Mouse (Mus musculus) gastrocnemius, postnatal 10 days (tissue): ENCODE data around the gene Pdss2. TPM values are rescaled to one million over a fixed set of nuclear protein-coding genes. Genes with fewer than 3 reads are reported as not detected.
"Not testable (repeated sequence)": the region's sequence is repeated elsewhere in the genome, so short reads cannot be mapped to it uniquely, and the experiment has no call there.

Experiments
- DNase-seq: peaks from one replicate; pipeline ENCODE4 v3.0.0; 2021; ENCODE audit warnings: mixed read lengths
- total RNA-seq, 2 experiments: library from RNA; stranded (reverse); gene quantifications; 2 replicates each; pipeline ENCODE4 v1.2.3; 2021

Gene Pdss2
- total RNA-seq, 2 experiments from 2014 or later, result 17.9 to 21.9 TPM

DNA sequence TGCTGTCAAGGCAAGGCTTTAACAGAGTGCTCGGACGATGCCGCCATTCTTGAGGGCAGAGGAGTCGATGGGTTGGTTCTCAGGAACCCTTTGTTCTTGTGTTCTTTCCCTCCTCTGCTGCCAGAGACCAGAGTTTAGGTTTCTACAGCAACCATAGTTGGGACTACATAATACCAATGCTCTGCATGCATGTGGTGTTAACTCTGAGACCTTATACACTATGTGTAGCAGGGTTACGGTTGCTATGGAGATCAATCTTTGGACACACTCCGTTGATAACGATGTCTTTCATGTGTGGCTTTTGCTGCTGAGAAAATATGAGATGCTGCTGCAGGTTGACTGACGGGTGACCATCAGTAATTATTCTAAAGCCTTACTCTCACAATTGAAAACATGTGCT, 20.9 kb downstream of the Pdss2 start:
- no peak for DNase-seq

DNA sequence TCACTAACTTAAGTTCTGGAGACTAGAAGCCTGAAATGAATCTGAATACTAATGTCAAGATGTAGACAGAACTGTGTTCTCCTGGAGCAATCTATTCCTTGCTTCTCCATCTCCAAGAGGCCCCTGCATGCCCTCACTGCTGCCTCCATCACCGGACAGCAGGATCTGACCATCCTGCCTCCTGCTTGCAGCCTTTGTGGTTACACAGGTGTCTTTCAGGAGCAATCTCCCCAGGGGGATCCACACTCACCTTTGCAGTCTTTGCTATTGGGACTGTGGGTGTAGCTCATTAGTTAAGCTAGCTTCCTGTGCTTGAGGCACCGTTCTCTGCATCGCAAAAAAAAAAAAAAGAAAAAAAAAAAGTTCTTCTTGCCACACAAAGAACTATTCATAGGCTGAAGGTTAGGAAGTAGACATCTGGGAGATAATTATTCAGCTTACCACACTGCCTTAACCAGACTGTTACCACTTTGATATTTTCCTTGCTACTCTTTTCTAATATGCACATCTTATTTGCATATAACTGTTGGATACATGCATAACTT, 23.0 kb downstream of the Pdss2 start:
- no peak for DNase-seq

DNA sequence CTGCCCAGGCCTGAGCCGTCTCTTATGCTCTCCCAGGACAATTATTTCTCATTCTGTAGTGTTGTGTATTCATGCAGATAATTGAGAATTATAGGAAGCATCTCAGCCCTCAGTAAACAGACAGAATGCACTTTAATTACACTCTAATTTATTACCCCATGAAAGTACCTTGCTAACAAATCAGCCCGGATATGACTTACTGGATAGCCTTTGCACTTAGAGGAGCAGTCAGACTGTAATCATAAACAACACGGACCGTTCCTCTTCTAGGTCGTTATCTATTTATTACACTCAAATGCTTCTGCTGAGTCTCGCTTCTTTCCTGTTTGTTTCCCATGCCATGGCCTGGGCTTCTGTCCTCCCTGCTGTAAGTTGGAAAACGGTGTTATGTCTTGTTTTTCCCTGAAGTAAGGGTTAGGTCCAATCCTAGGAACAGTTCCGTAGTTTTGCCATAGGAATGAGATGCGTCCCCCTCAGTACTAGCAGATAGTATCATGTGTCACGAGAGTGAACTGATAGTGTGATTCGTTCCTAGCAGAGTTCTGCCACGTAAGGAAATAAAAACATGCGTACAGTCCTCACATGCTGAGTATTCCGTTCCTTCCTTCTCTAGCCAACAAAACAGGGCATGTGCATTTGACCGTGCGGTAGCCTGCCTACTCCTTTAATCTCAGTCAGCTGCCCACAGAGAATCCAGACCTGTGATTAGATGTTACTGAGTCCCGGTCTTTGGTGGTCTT, 24.3 kb downstream of the Pdss2 start:
- DNase-seq, result no peak

DNA sequence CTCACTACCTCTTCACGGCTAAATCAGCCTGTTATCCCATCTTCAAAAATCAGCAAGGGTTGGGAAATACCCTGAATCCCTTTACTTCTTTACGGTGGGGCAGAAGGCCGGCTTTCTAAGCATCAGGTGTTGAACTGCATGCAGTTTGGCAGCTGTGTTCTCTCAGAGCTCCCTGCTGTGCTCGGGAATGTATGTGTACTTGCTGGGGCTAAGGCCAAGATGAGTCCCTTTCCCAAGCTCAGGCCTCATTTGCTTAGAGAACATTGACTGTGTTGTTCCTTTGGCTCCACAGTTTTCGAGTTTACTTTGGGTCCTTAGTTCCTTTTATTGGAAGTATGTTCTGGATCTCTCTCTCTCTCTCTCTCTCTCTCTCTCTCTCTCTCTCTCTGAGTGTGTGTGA, 26.7 kb downstream of the Pdss2 start:
- no peak for DNase-seq

DNA sequence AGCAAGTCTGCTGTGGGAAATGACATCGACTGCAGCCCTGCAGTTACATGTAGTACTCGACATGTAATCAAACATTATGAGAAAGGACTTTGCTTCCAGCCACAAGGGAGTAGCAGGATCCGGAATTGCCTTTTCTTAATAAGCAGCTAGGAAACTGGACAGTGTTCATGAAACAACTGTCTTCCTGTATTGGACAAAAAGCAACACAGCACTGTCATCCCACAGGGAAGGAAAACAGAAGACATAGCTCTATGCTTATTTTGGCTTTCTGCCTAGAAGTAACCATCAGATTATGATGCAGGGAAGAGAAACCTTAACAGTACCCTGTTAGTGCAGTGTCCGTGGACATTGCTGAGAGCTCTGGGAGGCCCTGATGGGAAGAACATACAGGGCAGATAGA, 31.0 kb downstream of the Pdss2 start:
- DNase-seq, result no peak

DNA sequence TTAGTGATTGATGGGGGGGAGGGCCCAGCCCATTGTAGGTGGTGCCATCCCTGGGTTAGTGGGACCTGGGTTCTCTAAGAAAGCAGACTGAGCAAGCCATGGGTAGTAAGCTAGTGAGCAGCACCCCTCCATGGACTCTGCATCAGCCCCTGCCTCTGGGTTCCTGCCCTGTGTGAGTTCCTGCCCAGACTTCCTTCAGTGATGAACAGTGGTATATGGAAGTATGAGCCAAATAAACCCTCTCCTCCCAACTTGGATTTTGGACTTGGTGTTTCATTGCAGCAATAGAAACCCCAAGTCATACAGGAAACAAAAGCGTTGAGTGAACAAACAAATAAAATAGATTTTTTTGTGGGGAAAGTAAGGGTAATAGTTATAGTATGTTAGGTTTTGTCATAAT, 35.7 kb downstream of the Pdss2 start:
- not testable (repeated sequence) for DNase-seq

DNA sequence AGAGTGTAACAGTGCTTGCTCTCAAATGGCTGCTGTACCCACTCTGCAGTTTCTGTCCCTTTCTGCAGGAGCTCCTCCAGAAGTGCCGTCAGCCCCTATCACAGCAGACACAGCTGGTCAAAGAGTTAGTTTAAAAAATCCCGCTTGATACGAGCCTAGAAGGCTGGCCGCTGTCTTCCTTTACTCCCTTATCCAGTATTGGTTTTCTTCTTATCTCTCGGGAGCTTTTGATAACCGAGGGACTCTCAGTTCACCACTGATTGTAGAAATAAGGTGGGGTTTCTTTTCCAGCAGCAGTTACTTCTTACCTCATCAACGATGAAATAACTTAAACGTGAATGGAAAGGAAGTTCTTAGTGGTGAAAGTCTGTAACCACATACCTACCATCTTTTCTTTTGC, 36.2 kb downstream of the Pdss2 start:
- not testable (repeated sequence) for DNase-seq

DNA sequence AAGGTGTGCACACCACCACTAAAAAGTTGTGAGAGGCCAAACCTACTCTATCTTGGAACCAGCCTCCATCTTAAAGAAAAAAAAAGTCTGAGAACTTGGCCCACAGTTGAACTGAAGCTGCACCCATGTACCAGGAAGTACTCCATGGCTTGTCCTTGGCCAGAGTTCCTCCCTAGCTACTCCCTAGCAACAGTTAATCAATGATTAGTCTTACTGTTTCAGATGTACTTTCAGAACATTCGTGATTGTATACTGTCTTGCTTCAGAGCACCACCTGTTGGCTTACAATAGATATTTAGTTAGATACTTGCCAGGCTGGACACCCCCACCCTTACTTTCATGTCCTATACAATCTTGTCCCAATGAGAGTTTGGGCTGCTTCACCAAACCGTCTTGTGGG, 50.0 kb downstream of the Pdss2 start:
- no peak for DNase-seq

DNA sequence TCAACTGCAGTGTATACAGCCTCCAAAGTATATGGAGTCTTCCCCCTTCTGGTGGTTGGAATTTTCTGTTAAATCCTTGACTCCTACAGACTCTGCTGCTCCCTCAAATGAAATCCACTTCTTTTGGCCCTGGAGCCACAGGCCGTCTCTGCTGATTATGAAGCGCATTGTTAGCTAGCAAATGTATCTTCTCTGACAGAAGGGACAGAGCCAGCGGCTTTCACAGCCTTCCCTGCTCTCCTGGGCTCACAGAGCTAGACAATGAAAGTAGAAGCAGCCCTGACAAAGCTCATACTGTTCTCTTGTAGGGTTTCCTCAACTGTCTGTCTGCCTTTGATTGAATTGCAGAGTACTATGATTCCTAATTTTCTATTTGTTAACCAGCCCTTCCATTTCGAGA, 51.1 kb downstream of the Pdss2 start:
- no peak for DNase-seq

DNA sequence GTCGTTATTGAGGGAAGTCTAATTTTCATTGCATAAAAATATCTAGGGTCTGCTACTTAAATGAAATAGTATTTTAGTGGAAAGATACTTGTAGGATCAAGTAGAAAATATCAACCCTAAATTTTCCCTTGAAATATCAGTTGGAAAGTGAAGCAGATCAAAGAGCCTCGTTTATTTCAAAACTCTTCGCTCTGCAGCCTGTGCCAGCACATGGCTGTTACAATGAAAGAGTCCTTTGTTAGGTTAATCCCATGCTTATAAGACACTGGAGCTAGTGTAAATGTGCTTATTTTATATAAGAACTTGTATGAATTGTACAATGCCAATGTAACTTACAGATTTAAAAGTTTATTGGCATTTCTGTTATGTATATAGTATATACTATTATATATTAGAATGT, 51.8 kb downstream of the Pdss2 start:
- no peak for DNase-seq

DNA sequence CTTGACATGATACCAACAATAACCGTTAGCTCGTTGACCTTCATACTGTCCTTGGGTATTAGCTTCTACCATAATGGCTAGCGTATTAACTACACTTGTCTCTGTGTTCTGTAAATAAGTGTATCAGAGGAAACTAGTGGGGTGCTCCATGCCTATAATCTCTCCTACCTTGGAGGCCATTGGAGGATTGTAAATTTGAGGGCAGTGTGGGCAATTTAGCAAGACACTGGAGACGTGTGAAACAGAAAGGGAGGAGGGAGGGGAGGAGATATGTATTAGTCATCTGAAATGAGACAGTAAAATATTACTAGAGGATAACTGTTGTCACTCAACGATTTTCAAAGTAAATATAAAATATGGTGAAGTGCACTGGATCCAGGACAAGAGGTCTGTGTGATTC, 54.2 kb downstream of the Pdss2 start:
- no peak for DNase-seq

DNA sequence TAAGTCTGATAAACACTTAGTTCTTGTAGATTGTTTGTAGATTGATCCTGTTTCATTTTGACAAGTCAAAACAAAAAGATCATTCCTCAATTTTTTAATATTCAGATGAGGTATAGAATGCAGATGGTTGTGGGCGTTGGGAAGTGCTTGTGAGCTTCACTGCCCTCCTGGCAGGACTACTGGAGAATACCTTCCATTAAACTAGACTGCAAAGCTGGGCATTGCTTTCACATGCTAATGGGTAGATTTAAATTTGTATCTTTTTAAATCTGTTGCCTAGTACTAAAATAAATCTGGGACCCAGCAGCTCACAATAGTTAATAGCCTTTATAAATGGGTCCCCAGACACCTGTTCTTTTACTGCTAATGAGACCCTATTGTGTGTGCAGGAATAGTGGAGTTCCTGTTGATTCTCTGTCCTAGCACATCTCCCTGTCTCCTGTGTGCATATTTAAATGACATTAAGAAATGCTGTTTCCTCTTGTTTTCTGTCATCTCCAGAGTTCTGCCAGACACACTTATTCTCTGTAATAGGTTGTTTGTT, 54.9 kb downstream of the Pdss2 start:
- DNase-seq, result no peak

DNA sequence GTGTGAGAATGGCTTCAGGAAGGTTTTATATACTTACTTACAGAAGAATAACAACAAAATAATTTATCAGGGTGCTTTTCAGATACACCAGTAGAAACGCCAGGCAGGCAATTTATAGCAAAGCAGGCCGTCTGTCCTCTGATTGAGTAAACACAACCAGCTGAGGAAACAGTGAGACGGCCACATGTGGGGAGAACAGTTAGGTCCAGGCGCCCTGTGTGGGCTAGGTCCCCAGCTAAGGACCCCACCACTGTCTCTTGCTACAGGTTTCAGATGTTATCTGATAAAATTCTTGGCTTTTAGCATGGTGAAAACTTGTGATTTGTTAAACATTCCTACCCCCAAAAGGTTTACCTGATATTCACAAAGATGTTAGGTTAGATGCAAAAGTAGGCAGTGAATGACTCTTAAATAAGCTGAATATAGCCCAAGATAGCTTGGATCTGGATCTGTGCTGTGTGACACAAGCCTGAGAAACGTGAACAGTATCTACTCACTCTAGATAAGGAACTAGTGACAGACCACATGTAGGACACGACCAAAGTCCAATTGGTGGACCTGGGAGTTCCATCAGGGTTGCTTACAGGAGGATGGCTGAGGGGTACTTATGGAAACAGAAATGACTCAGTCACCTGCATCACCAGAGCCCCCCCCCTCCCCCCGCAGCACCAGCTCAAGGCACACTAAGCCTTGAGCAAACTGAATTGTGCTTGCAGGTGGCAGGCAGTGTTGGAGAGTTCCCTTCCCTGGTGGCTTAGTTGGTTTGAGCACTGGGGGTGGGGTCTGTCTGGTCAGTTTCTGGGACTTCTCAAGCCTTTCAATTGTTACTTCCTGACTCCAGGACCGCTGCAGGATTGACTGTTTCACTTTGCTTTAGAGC, 56.2 kb downstream of the Pdss2 start:
- no peak for DNase-seq

DNA sequence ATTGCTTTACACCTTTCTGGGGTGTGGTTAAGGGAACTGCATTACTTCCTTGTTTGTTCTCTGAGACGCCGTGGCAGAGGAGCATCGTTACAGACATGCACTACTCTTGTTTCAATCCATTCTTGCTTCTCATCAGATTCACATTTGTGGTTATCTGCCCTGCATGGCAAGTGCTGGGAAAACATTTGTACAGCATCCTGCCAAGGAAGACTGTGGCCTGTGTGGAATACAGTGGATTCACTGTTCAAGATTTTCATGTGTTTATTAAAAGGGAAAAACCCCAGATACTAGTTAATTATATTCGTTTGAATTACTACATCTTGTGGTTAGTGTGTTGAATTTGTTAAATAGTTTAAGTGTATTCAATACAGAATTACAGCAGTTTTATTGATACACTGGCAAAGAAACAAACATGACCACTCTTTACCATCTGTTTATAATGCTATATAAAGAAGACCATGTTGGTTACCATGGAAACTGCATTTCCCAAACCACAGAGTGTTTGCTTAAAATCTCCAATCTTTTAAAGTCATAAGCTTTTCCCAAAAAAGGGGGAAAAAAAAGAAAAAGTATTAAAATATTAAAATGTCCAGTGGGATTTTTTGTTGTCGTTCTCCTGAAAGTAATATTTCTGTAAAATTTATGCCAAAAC, 58.5 kb downstream of the Pdss2 start:
- no peak for DNase-seq

DNA sequence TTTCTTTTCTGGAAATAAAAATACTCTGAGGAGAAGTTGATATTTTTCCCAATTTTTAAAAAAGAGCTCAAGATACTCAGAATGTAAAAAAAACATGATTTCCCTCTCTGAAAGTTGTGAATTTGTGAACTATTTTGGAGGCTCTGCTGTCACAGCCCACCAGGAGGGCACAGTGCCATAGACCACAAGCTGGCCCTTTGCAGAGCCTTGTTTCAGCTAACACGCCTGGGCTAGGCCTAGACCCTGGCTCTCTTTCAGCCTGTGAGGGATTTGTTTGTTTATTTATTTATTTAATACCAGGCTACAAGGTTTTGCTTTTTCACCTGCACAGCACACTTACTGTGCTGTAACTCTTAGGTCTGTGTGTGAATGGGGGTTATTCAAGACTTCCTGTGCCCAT, 64.3 kb downstream of the Pdss2 start:
- DNase-seq, result no peak

DNA sequence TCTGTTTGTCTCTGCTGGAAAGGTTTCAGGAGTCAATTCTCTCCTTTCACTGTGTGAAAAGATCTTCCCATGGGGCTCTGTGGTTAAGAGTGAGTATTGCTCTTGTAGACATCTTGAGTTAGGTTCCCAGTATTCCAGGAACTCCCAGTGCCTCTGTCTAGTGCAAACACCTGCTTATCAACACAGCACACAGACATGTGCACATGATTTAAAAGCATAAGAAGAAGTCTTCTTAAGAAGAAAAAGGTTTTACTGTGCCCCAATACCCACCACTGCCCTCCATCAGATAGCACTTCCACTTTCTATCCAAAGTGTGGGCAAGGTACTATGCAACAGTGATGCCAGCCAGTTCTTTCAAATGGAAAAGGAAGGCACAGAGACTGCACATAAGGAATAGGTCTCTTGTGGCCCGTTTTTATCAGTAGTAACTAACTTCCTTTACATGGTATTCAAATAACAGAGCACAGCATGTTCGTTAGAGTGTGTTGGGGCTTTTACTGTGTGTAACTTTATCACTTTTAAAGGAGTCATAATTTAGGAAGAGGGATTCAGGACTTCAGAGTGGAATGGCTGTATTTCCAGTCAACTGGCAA, 69.4 kb downstream of the Pdss2 start:
- DNase-seq, result no peak

DNA sequence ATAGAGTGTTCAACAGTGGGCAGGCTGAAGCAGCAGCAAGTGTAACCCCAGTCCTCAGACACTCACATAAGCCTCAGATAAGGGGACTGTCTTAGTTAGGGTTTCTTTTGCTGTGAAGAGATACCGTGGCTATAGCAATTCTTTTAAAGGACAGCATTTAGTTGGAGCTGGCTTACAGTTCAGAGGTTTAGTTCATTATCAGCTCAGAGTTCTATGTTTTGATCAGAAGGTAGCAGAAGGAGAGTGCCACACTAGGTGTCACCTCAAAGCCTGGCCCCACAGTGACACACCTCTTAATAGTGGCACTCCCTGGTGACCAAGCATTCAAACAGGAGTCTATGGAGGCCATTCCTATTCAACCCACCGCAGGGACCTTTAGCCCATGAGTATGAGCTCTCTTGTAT, 70.0 kb downstream of the Pdss2 start:
- DNase-seq, result no peak

DNA sequence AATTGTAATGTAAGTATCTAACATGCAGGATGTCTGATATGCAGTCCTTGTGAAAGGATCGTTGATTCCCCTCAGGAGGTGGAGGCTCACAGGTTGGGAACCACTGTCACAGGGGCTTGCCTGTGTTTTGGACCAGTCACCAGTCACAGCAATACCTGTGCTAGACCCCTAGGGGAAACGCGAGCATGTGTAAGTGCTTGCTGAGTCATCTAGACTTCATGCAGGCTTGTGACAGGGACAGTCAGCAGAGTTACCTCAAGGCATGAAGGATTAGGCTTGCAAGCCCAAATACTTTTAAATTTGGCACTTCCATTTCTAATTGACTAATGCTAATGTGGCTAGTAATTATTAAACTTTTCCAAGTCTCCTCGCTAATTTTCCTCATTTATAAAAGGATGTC, 71.2 kb downstream of the Pdss2 start:
- DNase-seq, result no peak

DNA sequence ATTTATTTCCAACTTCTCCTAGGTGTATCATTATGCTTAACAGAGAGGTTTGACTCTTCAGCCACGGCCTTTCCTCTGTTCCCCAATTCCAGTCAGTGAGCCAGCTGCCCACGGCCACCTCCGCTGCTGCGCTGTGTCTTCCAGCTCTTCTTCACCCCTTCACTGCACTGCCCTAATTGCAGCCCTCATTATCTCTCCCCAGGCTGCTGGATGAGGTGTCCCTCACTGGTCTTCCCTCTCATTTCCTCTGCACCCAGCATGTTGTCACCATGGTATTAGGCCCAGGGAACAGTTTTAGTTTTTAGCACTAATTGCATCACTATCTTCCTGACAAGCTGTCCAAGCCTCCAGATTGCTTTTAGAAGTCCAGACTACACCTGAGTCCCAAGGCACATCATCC, 73.0 kb downstream of the Pdss2 start:
- DNase-seq, result no peak

DNA sequence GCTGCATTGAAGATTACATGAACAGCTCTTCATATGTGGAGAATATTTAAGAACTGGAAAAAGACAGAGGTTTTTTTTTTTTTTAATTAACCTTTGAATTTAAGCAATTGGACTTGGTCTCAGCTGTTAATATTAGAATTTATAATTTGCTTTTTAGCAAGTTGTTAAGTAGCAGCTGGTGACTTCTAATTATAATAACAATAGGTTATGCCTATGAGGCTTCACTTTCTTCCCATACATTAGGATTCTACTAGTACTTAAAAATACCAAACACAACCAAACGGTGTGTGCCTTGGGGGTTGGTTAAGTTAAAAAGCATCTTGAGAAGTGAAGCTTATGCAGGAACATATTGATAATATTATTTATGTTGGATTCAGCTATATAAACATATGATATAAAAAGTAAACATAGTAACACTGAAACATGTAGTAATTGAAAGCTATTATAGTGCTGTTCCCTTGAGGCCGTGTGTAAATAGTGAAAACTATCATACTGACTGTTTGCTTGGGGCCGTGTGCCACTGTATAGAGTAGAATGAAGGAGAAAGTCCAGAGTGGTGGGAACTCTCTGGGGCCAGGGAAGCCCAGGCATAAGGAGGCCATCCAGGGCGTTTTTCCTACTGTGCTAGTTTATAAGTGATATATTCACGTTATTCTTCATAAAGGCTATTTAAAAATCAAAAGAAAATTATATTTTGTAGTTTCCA, 87.0 kb downstream of the Pdss2 start:
- no peak for DNase-seq

DNA sequence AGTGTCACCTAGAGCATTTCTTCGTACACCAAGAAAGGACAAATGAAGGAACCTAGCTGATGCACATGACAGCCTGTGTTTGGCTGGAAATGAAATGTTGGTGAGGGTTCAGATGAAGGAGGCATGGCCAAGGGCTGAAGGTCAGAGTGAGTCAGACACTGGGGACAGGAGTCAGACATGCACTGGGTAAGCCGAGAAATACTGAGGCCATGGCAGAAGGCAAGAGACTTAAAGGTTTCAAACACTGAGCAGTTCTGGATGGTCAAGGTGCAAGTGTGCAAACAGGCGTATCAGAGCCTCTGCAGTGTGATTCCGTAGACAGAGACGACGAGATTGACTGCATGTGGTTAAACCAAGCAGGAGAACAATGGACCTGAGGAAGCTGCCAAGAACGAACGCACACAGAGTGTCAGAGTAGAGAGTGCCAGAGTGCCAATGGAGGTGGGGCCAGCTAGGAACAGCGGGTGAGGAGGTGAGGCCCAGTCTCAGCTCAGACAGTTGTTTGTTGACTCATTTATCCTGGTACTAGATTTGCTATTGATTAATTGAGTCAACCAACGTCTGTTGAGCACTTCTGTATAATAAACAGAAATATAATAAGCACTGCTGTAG, 89.6 kb downstream of the Pdss2 start:
- no peak for DNase-seq
